Mouse (Mus musculus) bone marrow macrophage, adult 2 months (primary cell): ENCODE results near the gene Atp5d.

Source experiments
- CTCF ChIP-seq: IDR thresholded peaks from 2 replicates; pipeline ENCODE4 v1.5.1; 2012; ENCODE audit warnings: low read depth, mild to moderate bottlenecking, low read length, moderate library complexity
- POLR2A ChIP-seq: IDR thresholded peaks from 2 replicates; pipeline ENCODE4 v1.6.1; 2012; ENCODE audit warnings: mild to moderate bottlenecking, low read depth, low read length, borderline replicate concordance

DNA sequence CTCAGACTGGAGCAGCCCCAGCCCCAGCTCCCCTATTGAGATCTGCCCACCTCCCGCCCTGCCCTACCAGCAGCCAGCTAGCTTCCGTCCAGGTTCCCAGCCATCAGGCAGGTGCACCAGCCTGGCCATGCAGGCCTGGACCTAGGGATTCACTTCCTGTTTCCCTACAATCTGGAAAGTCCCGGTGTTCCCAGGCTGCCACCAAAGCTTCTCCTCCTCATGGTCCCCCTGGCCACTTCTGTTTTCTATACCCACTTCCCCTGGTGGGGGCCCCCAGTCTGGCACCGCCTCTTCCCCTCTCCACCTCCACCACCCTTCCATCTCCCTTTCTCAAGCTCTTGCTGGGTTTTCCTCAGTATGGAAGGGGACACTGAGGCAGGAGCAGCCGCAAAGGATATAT is 33.0 kb upstream of the Atp5d start, which contains the start of gene Sbno2:
- TF ChIP-seq CTCF: no peak
- TF ChIP-seq POLR2A: no peak
